Mouse (Mus musculus): Measurements from ENCODE around the gene Rnase2b.

GRCm38 (mm10) chr14:51146685-51147084 is 15.4 kb upstream of the Rnase2b start, which contains the start of gene Rnase1:
- TF ChIP-seq CTCF (IDR thresholded peaks at IDR 0.05; ENCODE audit: extremely low read depth, insufficient read length, insufficient replicate concordance, low read depth, low read length) (no peak), POLR2A (IDR thresholded peaks at IDR 0.05; ENCODE audit: low read depth, low read length) (no peak)
